Mouse (Mus musculus) neural tube, postnatal 0 days (tissue): Measurements from ENCODE around the gene Alox8. TPM values are rescaled to one million over a fixed set of nuclear protein-coding genes. Genes with fewer than 3 reads are reported as not detected.

Experiments
- polyA plus RNA-seq: library from polyadenylated mRNA; unstranded; fragments of >200 nt; fragmentation: Nextera tagmentation; extraction: Ambion mirVana; gene quantifications from 2 replicates; pipeline ENCODE4 v1.2.1, GENCODE M21; 2015

Alox8 gene
- polyA plus RNA-seq, result 2.5 and 3.2 TPM in 2 replicates

DNA sequence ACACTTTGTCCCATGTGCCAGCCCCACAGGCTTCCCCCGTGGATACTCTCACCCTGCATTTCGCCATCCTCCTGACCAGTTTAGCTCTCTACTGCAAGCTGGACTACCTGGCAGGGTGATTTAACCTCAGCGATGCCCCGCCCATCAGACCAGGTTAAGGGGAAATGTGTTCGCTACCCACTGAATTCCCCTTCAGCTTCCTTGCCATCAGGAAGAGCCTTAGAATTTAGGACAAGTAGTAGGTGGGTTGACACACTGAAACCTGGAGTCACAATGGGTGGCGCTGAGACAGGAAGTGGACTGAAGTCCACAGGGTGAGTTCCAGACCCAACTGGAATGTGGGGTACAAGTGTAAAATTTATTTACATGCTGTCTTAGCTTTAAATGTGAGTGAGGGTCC, at the start of gene Alox8:
Gene Alox8, minus strand, starts transcription at position 101 of the 400 bp plus-strand sequence.

DNA sequence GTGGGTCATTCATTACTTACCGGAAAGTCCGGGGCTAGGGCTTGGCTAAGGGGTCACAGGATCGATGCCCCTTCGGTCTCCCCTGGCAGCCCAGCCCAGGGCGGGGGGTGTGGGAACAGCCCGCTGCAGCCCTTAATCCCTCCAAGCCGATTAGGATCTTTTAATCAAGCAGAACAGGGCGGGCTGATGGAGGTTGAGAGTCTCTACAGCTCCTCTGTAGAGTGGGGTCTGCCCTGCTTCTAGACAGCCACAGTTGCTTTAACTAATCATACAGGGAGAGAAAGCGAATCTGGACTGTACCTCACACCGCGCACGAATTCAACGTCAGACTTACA, 39.2 kb upstream of the Alox8 start, which contains the start of gene Gucy2e:
Gene Gucy2e, minus strand, starts transcription at position 111 of the 335 bp plus-strand sequence.

GRCm38 (mm10) chr11:69156800-69157199, 40.8 kb downstream of the Alox8 start, which contains the start of gene Alox12b:
Alox12b (plus strand) TSS chr11:69156989.

Other genes with a start within 250 kb of the Alox8 start
- gene Arhgef15, start 240.4 kb downstream of the Alox8 start, polyA plus RNA-seq, result 23.3 and 25.5 TPM in 2 replicates
- gene Slc25a35, start 229.7 kb downstream of the Alox8 start, polyA plus RNA-seq, result 3.4 and 3.6 TPM in 2 replicates
- gene Rangrf, start 222.7 kb downstream of the Alox8 start, polyA plus RNA-seq, result 28.4 and 30.6 TPM in 2 replicates
- gene Pfas, start 189.4 kb downstream of the Alox8 start, polyA plus RNA-seq, result 14.4 and 15.8 TPM in 2 replicates
- 36.9 and 43.6 TPM in 2 replicates for gene Ctc1, start 181.9 kb downstream of the Alox8 start, polyA plus RNA-seq
- gene Aurkb, start 152.2 kb downstream of the Alox8 start, polyA plus RNA-seq, result 7.9 and 8.5 TPM in 2 replicates
- 30.3 and 31.4 TPM in 2 replicates for gene Borcs6, start 138.1 kb downstream of the Alox8 start, polyA plus RNA-seq
- 30.0 and 35.1 TPM in 2 replicates for gene Tmem107, start 127.0 kb downstream of the Alox8 start, polyA plus RNA-seq
- gene Vamp2, start 109.4 kb downstream of the Alox8 start, polyA plus RNA-seq, result 425 and 492 TPM in 2 replicates
- 7.1 and 10.1 TPM in 2 replicates for gene Per1, start 102.6 kb downstream of the Alox8 start, polyA plus RNA-seq
- gene Hes7, start 77.4 kb downstream of the Alox8 start, polyA plus RNA-seq, result 1.8 and 2.1 TPM in 2 replicates
- gene 9130213A22Rik, start 75.3 kb downstream of the Alox8 start, polyA plus RNA-seq, result 1.3 and 1.4 TPM in 2 replicates
- gene Aloxe3, start 71.9 kb downstream of the Alox8 start, polyA plus RNA-seq, result 9.9 and 11.9 TPM in 2 replicates
- 1.4 and 2.0 TPM in 2 replicates for gene Alox12b, start 40.9 kb downstream of the Alox8 start, polyA plus RNA-seq
- gene Gucy2e, start 39.2 kb upstream of the Alox8 start, polyA plus RNA-seq, result 0.53 and 0.88 TPM in 2 replicates
- 8.1 and 10.7 TPM in 2 replicates for gene Cntrob, start 125.9 kb upstream of the Alox8 start, polyA plus RNA-seq
- 174 and 181 TPM in 2 replicates for gene Trappc1, start 126.1 kb upstream of the Alox8 start, polyA plus RNA-seq
- gene Kcnab3, start 128.4 kb upstream of the Alox8 start, polyA plus RNA-seq, result 7.3 and 8.1 TPM in 2 replicates
- gene Rnf227, start 142.6 kb upstream of the Alox8 start, polyA plus RNA-seq, result 252 and 273 TPM in 2 replicates
- gene Chd3, start 171.6 kb upstream of the Alox8 start, polyA plus RNA-seq, result 49.9 and 63.9 TPM in 2 replicates
- gene Naa38, start 197.6 kb upstream of the Alox8 start, polyA plus RNA-seq, result 189 and 200 TPM in 2 replicates
- 18.6 and 21.2 TPM in 2 replicates for gene Cyb5d1, start 197.8 kb upstream of the Alox8 start, polyA plus RNA-seq
- gene Tmem88, start 200.4 kb upstream of the Alox8 start, polyA plus RNA-seq, result 6.9 and 9.2 TPM in 2 replicates
- gene Kdm6b, start 215.8 kb upstream of the Alox8 start, polyA plus RNA-seq, result 21.5 and 23.6 TPM in 2 replicates